Mouse (Mus musculus) lung, postnatal 14 days (tissue): Measurements from ENCODE around the gene Scyl1.

Experiments used
- DNase-seq: peaks from one replicate; pipeline ENCODE4 v3.0.0; 2021

The Scyl1 gene

DNA sequence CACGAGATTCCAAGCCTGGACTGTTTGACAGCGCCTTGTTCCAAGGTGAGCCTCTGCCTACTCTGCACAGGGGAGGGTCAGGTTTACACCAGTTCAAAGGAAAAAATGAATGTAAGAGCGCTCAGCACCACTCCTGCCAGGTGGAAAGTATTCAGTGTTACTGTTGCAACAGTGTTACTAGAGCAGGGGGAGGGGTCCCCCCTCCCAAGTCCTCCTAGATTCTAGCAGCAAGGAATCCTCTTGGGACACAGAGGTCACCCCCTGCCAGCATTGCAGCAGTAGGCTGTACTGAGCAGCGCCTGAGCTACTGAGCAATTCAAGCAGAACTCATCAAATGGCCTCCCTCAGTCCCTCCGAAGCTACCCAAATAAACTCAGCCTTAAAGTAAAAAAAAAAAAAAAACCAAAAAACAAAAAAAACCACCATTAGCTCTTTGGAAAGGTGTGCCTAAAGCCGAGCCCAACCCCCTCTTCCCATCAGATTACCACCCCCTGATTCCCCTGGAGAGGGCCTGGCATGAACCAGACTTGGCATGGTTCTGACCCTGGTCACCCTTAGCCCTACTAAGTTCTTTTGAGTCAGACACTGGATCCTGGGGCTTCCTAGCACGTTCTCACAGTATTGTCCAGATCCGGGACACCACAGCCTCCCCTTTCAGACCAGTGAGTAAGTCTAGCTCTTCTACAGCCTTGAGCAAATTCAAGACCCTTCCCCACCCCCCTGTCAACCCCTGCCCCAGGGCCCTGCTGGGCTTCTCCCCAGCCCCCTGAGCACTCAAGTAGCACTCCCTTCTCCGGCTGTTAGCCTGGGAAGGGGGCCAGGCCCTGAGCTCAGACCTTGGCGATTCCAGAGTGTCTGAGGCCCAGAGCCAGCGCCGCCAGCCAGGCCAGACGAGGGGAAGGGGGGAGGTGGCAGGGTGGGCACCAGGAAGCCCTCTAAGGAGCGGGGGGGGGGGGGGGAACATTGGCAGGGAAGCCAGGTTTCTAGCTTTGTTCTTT is 30.6 kb downstream of the Scyl1 start, which contains the start of gene Ltbp3:
Gene Ltbp3 (plus strand): TSS at position 585 of the 998 bp plus-strand sequence.
- peak; percentile 85 for DNase-seq

DNA sequence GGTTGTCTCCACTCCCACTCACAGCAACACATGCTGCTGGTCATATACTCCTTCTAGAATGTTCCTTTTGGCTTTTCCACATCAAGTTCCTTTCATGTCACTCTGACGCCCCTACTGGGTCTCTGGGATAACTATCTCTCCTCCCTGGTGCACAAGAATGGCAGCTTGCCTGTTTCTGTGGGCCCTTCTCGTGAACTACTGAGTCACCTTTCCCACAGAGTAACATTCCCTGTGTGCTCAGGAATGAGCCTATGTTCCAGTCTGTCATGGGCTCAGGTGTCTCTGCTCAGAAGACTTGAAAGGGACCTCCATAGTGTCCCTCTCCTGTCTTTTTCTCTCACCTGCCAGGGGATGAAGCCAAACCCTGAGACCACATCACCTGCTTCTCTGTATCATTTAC is 31.8 kb downstream of the Scyl1 start:
- no peak for DNase-seq

DNA sequence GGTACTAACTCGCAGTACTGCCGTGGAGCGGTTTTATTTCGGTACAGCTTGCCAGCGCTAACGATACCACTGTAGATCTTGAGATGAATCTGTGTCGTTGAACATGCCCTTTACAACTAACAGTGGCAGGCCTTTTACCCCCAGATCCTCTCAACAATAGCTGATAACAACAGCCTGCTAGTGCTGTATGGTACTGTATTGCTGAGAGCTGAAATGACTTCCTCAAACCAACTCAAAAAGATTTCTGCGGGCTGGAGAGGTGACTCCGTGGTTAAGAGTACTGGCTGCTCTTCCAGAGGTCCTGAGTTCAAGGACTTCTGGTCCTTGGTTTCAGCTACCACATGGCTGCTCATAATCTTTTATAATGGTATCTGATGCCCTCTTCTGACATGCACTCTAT is 36.9 kb downstream of the Scyl1 start:
- DNase-seq, result no peak

DNA sequence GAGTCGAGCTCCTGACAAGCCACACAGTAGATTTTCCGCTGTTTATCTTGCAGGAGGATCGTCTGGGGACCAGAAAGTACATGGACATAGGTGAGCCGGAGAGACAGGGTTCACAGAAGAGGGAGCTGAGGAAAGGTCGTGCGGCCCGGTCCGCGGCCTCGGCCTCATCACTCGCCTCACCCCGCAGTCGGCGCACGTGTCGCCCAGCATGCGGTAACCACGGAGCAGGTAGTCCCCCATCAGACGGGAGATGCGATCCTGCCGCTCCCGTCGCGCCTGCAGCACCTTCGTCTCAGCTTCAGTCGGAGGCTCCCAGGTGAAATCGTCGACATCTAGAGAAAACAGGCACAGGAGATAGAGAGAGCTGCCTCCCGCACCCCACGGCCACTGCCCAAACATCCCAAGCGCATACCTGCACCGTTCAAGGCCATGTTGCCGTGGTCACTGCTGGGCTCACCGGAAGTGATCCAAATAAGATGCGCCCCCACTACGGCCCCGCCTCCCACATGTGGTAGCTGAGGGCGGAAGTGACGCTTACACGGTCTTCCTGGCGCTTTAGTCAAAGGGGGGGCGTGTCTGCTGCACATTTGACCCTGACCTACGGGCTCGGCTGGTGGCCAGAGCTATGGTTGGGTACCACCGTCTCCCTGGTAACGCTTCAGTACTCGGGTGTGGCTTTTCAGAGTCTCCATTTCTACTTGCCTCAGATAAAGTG is 39.8 kb downstream of the Scyl1 start:
- peak; percentile 94 for DNase-seq

DNA sequence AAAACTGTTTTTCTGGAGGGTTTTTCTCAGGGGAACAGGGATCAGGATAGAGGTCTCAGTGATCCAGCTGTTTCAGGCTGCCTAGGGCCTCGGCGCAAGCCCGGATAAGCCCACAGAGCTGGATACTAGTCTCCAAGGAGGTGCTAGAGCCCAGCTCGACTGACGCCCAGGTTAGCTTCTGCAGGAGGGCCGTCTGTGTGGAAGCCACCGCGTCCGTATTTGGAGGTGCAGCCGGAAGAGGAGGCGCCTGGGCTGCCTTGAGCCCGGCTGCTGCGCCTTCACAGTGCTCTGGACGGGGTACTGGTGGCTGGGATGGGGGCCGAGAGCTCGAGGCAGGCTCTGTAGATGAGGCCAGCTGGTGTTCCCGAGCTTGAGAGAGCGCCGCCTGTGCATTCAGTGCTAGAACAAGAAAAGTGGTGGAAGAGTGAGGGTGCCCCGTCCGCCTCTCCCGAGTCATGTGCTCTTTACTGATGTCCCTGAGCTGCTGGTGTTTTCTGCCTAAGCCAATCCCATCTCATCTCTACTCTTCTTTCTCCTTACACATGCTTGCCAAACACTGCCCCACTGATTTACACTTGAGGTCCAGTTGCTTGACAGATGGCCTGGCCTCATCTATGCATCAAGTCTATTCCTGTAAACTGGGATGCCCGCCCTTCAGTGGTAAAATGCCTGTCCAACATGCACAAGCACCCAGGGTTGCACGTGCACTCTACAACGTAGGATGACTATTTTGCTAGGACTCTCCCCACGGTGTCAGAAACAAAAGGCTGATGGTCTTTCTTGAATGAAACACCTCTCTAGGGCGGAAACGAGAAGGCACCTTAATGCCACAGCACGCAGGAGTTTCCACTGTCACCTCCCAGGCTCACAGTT is 40.7 kb downstream of the Scyl1 start:
- DNase-seq, result no peak

DNA sequence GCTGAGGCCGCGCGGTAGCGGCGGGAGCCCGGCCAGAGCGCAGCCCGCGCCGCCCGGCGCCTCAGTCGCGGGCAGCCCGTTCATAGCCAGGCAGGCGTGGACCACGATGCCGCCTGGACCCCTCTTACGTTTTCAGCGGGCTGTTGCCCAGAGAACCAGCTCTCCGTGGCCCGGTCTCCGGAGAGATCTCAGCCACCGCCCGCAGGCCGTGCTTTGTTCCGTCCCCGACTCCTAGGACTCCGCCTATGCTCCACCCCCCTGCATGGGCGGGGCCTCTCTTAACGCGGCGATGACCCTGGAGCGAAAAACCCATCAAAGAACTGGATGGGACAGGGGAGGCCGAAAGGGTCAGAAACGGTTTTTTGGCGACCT is 41.8 kb downstream of the Scyl1 start, which contains the start of gene Fam89b:
Gene Fam89b (minus strand): TSS at position 210 of the 372 bp plus-strand sequence.
- DNase-seq, result peak; percentile 93

DNA sequence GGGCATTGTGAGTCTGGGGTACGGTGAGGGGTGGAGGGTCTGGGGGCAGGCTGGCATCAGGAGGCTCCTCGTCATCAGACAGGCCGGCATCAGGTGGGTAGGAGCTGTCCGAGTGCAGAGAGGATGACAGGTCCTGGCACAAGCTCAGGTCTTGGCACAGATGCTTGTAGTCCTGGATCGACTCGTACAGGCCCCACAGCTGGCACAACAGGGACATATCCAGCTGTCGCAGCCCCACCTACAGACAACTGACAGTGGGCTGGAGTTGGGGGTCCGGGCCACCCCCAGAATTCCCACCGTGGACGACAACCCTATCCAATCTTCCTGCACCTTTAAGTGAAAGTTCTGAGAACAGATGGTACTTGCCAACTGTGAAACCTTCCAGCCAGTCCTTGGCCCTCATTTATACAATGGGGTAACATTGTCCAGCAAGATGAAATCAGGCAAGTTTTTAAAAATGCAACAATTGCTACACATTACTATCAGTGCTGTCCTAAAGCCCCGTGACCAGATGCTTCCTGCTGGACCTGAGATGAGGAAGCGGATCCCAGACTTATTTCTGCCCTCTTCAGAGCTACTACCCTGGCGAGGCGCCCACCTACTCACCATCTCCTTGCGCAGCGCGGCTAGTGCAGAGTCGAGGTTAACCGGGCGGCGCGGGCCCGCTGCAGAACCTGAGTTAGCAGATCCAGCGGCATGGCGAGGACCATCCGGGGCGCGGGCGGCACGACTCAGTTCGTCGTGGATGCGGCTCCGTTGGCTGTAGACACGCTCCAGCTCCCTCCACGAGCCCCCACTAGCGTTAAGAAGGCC is 42.4 kb downstream of the Scyl1 start:
- peak; percentile 66 for DNase-seq

DNA sequence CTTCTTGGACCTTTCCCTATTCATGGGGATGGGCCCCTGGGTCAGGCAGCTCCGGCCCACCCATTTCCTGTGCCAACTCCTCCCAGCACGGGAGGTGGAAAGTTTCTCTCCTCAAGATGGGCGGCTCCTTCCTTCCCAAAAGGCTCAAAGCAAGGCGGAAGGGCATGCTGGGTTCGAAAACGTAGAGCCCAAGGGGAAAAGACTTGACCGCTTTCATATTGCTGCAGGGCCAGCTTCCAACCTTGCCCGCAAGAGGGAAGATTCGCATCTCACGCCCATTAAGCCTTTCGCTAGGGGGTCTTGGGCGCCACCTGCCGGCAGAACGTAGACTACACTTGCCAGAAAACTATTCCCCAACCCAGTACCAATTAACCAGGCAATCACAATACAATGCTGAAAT is 43.5 kb downstream of the Scyl1 start:
- peak; percentile 93 for DNase-seq

DNA sequence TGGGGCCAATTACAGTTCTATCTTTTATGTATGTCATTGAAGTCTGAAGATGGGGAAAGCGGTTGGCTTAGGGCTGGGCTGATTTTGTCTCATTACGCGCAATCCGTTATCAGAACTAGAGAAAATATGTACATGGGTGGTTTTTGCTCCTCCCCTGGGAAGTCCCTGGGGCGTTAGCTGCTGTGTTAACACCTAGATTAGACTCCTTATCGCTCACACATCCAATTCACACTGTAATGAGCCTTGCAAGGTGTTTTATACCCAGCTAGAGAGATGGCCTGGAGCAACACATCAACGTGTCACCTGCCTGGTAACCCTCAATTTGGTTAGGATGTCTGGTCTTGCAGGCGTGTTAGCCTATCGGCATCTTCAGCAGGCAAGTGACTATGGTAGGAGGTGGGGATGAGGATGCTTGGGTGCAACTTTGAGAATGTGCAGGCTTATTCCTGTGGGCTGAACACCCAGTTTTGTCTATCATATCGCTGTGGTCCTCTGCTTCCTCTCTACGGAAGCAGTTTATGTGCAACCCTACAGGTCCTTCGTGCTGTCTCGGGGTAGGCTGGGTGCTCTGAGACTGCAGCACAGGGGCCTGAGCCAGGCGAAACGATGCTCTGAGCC is 44.1 kb downstream of the Scyl1 start:
- no peak for DNase-seq

DNA sequence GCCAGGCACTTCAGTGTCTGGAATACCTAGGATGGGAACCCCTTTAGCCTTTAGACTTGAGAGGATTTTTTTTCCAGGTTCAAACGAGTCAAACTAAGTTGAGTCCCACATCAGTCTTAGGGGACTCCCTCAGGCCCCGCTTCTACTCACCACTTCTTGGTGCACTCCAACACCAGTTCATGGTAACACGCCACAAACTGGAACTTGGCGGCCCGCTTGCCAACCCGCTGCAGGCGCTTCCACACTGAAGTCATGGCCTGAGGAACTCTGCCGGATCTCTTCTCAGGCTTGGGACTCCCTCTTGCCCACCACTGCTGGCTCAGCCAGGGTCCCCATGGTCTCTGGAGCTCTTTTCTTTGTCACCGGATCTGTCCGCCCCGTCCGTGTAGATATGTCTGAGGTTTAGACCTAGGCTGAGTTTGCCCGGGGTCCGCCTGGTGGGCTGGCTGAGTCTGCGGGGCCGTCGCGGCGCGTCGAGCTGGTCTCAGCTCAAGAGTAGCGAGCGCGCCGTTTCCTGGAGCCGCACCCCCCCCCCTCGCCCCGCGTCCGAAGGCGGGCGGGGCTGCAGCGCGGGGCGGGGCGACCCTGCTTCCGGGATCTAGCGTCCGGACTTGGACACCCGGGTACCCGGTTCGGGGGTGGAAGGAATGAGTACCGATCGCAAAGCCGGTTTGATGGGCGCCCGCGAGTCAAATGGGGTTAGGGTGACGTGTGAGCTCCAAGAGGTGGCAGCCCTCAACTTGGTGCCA is 45.3 kb downstream of the Scyl1 start, which contains the start of gene Ehbp1l1:
Gene Ehbp1l1 (minus strand): TSS at position 551 of the 749 bp plus-strand sequence.
- DNase-seq, result peak; percentile 83

DNA sequence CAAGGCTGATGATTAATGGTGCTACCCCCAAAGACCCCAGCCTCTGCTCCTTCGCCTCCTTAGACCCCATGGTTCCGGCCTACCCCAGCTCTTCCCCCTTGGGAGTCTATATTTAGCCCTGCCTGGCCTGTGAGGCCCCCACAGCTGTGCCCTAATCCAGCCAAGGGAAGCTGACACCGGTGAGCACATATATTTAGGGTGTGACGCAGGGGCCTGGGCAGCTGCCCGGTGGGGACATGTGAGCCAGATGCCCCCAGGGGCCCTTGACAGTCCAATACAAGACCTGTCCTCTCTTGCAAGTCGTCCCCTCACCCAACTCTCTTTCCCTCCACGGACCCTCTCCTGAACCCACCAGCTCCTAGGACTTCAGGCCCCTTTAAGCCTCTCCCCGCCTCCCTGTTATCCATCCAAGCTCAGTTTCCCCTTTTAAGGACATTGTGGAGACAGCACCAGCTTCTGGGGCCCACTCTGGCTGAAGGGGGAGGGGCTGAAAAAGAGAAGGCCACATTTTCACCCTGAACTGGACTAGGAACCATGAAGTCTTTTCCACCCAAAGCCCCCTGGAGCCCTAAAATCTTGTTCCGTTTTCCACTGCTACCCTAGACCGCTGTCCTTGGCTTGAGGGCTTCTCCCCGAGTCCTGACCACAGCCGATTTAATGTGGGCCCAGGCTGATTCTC is 46.1 kb downstream of the Scyl1 start:
- DNase-seq, result peak; percentile 28

DNA sequence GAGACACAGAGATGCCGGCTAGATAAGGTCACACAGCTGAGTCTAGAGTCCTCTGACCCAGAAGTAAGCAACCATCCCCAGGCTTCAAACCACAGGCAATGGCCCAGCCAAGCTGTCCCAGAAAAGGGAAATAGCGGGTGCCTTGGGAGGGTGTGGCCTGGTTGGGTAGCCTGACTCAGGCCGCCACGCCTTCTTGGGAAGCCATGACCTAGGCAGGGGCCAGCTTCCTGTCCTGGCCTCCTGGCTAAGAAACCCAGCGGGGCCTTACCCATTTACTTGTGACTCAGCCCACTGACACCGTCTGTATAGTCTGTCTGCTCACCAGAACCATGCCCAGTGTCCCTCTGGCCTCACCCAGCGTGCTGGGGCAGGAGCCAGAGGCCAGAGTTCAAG is 46.7 kb downstream of the Scyl1 start:
- peak; percentile 70 for DNase-seq

DNA sequence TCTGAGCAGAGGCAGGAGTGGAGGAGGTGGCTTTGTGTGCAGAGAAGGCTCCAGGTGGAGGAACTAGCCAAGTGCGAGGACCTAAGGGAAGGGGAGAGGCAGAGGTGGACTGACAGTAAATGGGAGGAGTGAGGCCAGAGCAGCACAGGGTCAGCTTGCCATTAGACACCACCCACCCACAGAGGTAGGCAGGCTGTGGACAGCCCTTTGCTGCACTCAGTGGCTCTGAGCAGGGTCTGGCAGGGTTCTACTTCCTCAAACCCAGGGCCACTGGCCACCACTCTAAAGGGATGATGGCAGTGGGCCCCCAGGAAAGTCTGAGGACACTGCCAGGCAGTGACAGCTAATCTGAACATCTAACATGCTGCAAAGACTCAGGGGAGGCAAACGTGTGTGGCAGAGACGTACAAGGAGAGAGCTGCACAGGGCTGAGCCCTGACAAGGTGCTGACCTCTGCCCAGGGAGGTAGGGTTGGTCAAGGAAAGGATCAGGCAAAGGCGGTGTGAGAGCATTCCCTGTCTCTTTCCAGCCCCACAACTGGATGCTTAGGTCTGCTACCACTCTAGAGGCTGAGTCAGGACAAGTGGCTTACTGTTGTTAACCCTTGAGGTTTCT is 47.2 kb downstream of the Scyl1 start:
- no peak for DNase-seq

DNA sequence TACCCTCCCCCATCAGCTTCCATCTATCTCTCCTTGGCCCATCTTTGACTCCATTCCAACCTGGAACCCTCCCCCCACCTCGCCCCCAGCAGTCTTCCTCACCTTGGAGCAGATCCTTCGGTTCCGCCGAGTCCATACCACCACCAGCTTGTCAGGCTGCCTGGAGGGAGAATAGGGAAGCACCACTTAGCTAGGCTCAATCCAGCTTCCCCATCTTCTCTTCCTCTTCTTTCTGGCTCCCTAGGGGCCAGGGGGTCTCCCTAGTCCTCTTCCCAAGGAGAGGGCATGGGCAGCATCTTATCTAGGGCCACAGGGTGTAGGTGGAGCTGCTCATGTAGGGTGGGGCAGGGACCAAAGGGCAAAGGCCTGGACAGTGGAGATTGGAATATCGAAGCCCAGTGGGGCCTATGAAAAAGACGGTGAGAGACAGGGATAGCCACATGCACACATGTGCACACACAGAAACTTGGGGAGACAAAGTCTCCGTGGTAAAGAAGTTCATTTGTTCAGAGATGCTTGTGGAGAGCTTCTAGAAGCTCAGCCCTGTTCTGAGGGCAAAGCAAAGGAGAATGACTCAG is 48.3 kb downstream of the Scyl1 start:
- DNase-seq, result no peak

DNA sequence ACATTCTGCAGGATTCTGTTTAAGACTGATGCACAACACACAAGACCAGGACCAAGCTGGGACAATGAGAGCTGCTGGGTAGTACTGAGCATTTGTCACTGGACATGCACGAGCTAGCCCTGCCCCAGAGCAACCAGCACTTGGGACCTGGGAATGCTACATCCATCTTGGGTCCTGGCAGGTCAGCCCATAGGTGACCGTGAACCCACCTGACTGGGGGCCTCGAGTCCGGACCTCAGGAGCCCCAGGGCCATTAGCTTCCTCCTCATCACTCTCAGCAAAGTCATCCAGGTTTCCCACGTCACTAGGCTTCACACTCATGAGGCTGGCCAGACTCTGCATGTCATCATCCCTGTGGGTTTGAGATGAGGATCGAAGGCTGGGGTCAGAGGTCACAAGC is 50.0 kb downstream of the Scyl1 start:
- no peak for DNase-seq

DNA sequence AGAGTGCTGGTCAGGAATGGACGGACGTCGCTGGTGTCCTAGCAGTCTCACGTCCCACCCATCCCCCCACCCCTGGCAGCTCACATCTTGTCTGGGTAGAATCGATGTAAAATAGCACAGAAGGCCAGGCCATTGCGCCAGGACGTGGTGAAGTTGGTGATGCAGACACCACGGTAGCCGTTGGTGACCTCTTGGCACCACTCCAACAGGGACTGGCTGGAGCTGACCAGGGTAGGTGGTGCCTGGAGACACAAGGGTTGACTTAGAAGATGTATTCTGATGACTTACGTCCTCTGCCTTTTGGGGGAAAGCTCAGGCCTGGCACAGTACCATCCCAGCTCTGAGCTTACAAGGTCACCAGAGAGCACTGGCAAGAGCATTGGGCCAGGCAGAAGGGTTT is 54.3 kb downstream of the Scyl1 start:
- no peak for DNase-seq

DNA sequence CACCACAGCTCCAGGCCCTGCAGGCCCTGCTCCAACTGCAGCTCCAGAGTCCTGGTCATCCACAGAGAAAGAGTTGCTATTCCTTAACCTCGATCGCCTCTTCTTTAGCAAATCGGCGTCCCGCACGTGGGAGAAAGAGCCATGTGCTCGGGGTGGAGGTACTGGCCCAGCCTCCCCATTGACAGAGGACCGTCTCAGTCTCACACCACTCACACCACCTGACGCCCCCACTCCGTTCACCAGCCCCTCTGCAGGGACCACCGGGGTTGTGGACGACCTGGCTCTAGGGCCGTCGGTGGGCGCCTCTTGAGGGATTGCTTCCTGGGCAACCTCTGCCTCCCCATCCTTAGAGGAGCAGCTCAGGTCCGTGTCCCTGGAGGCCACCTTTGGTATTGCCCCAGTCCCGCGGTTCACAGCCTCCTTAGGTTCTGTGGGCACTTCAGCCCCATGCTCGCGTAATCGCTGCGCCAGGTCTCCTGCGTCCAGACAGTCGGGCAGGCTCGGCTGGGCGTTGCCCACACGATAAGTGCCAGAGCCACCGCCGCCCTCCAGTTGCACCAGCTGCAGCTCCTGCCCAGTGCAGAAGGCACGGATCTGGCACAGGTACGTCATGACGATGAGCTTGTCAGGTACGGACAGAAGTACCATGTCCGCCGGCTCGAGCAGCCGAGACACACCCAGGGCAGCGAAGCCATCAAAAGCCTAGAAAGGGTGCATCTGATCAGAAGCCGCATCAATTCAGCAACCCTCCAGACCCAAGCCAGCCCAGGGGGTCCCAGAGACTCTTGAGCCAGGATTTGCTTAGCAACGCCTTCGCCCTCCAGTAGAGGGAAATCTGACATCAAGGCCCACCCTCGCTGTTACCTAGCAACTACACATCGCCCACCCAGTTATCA is 55.2 kb downstream of the Scyl1 start:
- DNase-seq, result peak; percentile 58

DNA sequence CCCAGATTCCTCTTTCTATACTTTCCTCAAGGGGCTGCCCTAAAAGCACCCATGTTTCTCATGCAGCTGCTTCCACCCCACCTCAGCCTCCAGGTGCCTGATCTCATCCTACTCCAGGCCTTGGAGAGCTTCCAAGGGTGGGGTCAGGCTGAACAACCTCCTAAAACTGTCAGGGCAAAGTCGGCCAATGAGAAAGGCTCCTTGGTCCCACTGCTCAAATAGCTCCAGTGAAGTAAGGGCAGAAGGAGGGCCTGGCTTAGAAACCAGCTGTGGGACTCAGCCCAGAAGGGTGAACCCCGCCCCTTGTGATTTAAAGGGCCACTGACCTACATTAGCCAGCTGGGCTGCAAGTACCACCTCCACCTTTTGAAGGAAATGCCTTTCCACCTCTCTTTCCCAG is 57.5 kb downstream of the Scyl1 start:
- DNase-seq, result peak; percentile 81
